Mouse (Mus musculus) midbrain, embryonic 11.5 days (tissue): ENCODE measurements at regions not wholly inside any gene's neighbourhood (a gene's known extent, or its start where the extent isn't known, plus 50 kb on each side); places are given as distances from the start of the nearest gene placed in this dataset.

Experiments used
- ATAC-seq: fragments of 200-750 bp; cut with Nextera tagmentation; 2 replicates; pipeline ENCODE4 v1.8.0; 2017; ENCODE audit warnings: moderate TSS enrichment, moderate library complexity; ENCODE audit not compliant: low FRiP score
- DNase-seq: peaks from one replicate; pipeline ENCODE4 v3.0.0; 2015; ENCODE audit warnings: low spot score; ENCODE audit errors: missing footprints
- H3K27ac ChIP-seq: fragments of 300-500 bp; sonication (generic); 2 replicates; pipeline ENCODE4 v1.5.1; 2014; ENCODE audit warnings: low read depth, low read length
- H3K27me3 ChIP-seq: fragments of 300-500 bp; sonication (generic); 2 replicates; pipeline ENCODE4 v1.6.1; 2014; ENCODE audit warnings: mild to moderate bottlenecking, low read length, moderate library complexity, mixed read lengths; ENCODE audit not compliant: control insufficient read depth, insufficient read depth
- H3K36me3 ChIP-seq: fragments of 300-500 bp; sonication (generic); 2 replicates; pipeline ENCODE4 v1.6.1; 2014; ENCODE audit warnings: mild to moderate bottlenecking, low read length, moderate library complexity, mixed read lengths; ENCODE audit not compliant: control insufficient read depth, insufficient read depth
- H3K4me1 ChIP-seq: fragments of 300-500 bp; sonication (generic); 2 replicates; pipeline ENCODE4 v1.6.1; 2014; ENCODE audit warnings: low read length; ENCODE audit not compliant: control insufficient read depth, insufficient read depth
- H3K4me2 ChIP-seq: fragments of 300-500 bp; sonication (generic); 2 replicates; pipeline ENCODE4 v1.6.1; 2014; ENCODE audit warnings: mild to moderate bottlenecking, moderate library complexity
- H3K4me3 ChIP-seq: fragments of 300-500 bp; sonication (generic); 2 replicates; pipeline ENCODE4 v1.5.1; 2014; ENCODE audit warnings: low read depth, low read length
- H3K9ac ChIP-seq: fragments of 300-500 bp; sonication (generic); 2 replicates; pipeline ENCODE4 v1.6.1; 2014; ENCODE audit warnings: low read length
- H3K9me3 ChIP-seq: fragments of 300-500 bp; sonication (generic); 2 replicates; pipeline ENCODE4 v1.6.1; 2016; ENCODE audit warnings: low read length; ENCODE audit not compliant: control insufficient read depth
- WGBS: fragments of 180-500 bp; shearing (Covaris S2); extraction: QIAGEN DNeasy Blood & Tissue Kit; methylation state at CpG from one replicate; pipeline ENCODE4 v1.1.7; 2014; 5-methylcytosine and 5-hydroxymethylcytosine counted together

DNA sequence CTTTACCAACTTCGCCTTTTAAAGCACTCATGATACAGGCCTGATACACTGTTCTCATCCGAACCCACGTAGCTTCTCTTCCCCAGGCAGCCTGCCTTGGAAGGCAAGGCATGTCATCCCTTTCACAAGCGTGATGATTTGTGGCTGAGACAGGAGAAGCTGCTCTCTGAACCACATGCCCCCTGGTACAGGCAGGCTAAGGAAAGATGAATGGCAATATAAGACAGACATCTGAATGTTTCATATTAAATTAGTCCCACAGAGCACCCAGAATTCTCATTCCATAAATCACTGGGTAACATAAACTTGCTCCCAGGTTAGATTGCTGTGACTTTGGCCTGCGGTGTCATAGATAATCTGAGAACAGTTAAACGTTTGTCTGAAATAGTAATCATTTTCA lies 280.9 kb upstream of the Mpped2 start:
- Histone ChIP-seq H3K4me1 (no peaks in the 10 kb centered on the region), H3K27me3 (no peaks in the 10 kb centered on the region), H3K36me3 (no peaks in the 10 kb centered on the region), H3K9ac (no peak overlapping the region), H3K9me3 (no peaks in the 10 kb centered on the region), H3K4me2 (no peak overlapping the region), H3K27ac (no peak overlapping the region), H3K4me3 (no peak overlapping the region)
- WGBS, result 85% methylated on average over 6 of the region's 6 CpGs
- ATAC-seq, result no peak
- DNase-seq, result peak; percentile 78

DNA sequence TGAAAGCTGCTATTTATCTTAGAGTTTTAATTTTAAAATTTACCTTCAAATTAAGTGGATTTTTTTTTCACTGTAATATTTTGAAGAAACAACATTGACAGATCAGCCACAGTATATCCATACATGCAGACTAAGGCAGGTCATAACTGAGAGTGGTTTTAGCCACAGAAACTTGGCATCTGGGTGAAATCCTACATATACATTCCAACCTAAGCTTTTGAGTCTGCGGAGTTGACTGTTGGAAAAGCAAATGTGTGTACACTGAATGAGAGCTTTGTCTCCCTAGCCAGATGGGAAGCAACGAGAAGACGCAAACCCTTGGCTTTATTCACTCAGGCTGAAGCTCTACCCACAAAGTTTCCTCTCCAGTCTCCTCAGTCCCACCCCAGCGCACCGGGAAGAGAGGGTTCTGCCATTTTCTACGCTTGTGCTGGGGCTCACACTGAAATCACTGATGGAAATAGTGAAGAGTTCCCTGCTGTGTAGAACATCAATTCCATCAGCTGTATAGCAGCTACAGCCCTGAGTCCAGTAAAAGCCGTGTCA lies 277.5 kb upstream of the Mpped2 start:
- H3K9ac ChIP-seq, result no peak overlapping the region
- WGBS, result 71% methylated on average over 7 of the region's 7 CpGs
- H3K9me3 ChIP-seq, result no peaks in the 10 kb centered on the region
- no peaks in the 10 kb centered on the region for H3K4me1 ChIP-seq
- no peak overlapping the region for H3K4me3 ChIP-seq
- DNase-seq, result peak; percentile 81
- ATAC-seq, result no peak
- H3K4me2 ChIP-seq, result no peak overlapping the region
- no peak overlapping the region for H3K27ac ChIP-seq
- no peaks in the 10 kb centered on the region for H3K36me3 ChIP-seq
- H3K27me3 ChIP-seq, result no peaks in the 10 kb centered on the region

DNA sequence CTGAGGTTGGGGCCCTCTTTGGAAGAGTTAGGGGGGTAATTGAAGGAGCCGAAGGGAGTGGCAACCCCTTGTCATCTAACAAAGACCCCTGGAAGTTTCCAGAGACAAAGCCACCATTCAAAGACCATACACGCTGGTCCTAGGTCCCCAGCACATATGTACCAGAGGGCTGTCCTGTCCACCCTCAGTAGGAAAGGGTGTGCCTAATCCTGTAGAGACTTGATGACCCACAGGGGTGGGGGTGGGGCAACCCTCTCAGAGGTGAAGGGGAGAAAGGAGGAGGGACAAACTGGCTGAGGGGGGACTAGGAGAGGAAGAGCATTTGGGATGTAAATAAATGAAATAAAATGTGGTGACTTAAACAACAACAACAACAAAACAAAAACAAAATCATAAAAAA lies 274.9 kb upstream of the Mpped2 start:
- H3K4me1 ChIP-seq, result no peaks in the 10 kb centered on the region
- no peaks in the 10 kb centered on the region for H3K36me3 ChIP-seq
- no peak overlapping the region for H3K9ac ChIP-seq
- ATAC-seq (no peak), DNase-seq (peak; percentile 69)
- no peaks in the 10 kb centered on the region for H3K27me3 ChIP-seq
- H3K4me2 ChIP-seq, result no peak overlapping the region
- H3K27ac ChIP-seq, result no peak overlapping the region
- 40% methylated on average over 2 of the region's 2 CpGs for WGBS
- H3K9me3 ChIP-seq, result no peaks in the 10 kb centered on the region
- H3K4me3 ChIP-seq, result no peak overlapping the region

DNA sequence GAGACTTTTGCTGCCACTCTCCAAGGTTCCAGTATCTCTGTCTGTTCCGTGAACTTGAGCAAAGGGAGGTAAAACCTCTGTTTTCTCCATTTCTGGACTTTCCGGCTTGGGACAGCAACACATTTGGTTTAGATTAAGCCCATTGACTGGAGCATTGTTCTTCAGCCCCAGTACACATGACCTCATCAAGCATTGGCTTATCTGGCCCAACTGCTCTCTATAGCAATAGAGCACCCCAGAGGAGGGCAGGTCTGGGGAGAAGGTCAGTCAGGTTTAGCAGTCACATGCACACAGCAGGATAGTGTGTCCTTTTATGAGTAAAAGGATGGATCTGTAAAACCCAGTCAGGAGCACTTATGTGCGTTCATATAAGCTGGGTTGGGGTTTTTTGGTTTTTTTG lies 268.1 kb upstream of the Mpped2 start:
- no peaks in the 10 kb centered on the region for H3K27me3 ChIP-seq
- H3K9me3 ChIP-seq, result no peaks in the 10 kb centered on the region
- no peak overlapping the region for H3K4me3 ChIP-seq
- peak; percentile 69 for DNase-seq
- no peaks in the 10 kb centered on the region for H3K4me1 ChIP-seq
- H3K36me3 ChIP-seq, result no peaks in the 10 kb centered on the region
- H3K9ac ChIP-seq, result no peak overlapping the region
- H3K4me2 ChIP-seq, result no peak overlapping the region
- H3K27ac ChIP-seq, result no peak overlapping the region
- 56% methylated on average over 3 of the region's 3 CpGs for WGBS
- no peak for ATAC-seq

GRCm38 (mm10) chr2:106425451-106425881 lies 267.6 kb upstream of the Mpped2 start:
- H3K9ac ChIP-seq, result no peak overlapping the region
- no peak overlapping the region for H3K27ac ChIP-seq
- H3K27me3 ChIP-seq, result no peaks in the 10 kb centered on the region
- WGBS, result 79% methylated on average over 4 of the region's 4 CpGs
- H3K4me1 ChIP-seq, result no peaks in the 10 kb centered on the region
- no peaks in the 10 kb centered on the region for H3K36me3 ChIP-seq
- H3K9me3 ChIP-seq, result no peaks in the 10 kb centered on the region
- peak; percentile 65 for DNase-seq
- no peak overlapping the region for H3K4me3 ChIP-seq
- ATAC-seq, result no peak
- H3K4me2 ChIP-seq, result no peak overlapping the region

DNA sequence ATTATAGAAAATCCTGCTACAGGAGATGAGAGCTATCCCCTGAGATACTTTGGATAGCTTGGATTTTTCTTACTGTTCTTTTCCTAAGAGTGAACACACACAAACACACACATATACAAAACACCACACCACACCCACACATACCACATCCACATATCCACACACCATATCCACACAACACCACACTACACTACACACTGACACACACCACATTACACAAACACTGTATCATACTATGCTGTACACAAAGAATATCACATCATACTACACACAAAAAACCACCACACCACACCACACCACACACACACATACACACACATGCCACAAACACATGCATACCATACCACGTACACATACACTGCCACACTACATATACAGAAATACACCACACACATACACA lies 267.1 kb upstream of the Mpped2 start:
- peak; percentile 54 for DNase-seq
- Histone ChIP-seq H3K4me2 (no peak overlapping the region), H3K9me3 (no peaks in the 10 kb centered on the region), H3K27me3 (no peaks in the 10 kb centered on the region), H3K4me3 (no peak overlapping the region), H3K4me1 (no peaks in the 10 kb centered on the region), H3K27ac (no peak overlapping the region), H3K9ac (no peak overlapping the region), H3K36me3 (no peaks in the 10 kb centered on the region)
- ATAC-seq, result no peak
- 91% methylated on average over 1 of the region's 1 CpGs for WGBS

GRCm38 (mm10) chr2:106427237-106427636 lies 265.8 kb upstream of the Mpped2 start:
- Histone ChIP-seq H3K4me3 (no peak overlapping the region), H3K4me1 (0 out of 2 replicates have a peak, but pooled peaks cover 3% of the 10 kb centered on the region), H3K27ac (no peak overlapping the region), H3K9me3 (no peaks in the 10 kb centered on the region), H3K9ac (no peak overlapping the region), H3K27me3 (no peaks in the 10 kb centered on the region), H3K36me3 (no peaks in the 10 kb centered on the region), H3K4me2 (no peak overlapping the region)
- peak; percentile 59 for DNase-seq
- no peak for ATAC-seq
- 85% methylated on average over 7 of the region's 7 CpGs for WGBS

DNA sequence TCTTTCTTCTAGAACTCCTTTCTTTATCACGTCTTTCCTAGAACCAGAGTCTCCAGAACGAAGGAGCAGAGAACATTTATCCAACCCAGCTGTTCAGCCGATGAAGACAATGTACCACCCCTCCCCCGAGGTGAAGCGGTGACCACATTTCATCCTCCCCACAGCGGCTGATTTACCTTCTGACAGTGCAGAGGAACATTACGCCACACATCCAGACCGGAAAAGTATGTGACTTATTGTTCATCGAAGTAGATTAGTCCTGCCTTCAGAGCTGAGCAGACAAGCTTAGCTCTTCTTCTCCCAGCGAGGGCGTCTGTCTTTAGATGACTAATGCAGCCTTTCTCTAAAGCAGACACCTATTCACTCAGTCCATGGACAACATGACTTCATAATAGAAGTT lies 264.2 kb upstream of the Mpped2 start:
- H3K4me3 ChIP-seq, result no peak overlapping the region
- H3K27ac ChIP-seq, result no peak overlapping the region
- 0 out of 2 replicates have a peak, but pooled peaks cover 3% of the 10 kb centered on the region for H3K4me1 ChIP-seq
- ATAC-seq (no peak), DNase-seq (peak; percentile 69)
- no peak overlapping the region for H3K9ac ChIP-seq
- no peaks in the 10 kb centered on the region for H3K36me3 ChIP-seq
- H3K27me3 ChIP-seq, result no peaks in the 10 kb centered on the region
- no peak overlapping the region for H3K4me2 ChIP-seq
- no peaks in the 10 kb centered on the region for H3K9me3 ChIP-seq
- WGBS, result 65% methylated on average over 11 of the region's 11 CpGs

DNA sequence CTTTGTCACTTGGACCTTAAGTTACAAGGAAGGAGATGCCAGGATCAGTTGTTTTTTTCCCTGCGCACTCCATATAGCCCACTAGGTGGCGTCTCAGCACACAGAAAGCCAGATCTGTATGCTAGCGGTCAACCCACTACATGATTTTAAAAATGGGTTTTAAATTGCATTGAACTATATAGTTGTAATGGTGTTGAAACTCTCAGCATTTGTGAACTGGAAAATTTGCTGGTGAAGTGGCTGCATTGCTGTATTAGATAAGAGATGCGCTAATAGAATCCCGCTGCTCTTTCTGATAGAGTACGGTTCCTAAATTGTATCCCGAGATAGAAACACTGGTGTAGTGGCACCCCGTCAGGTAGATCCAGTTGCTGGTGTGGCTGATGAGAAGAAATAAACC lies 261.9 kb upstream of the Mpped2 start:
- Histone ChIP-seq H3K27ac (no peak overlapping the region), H3K9me3 (no peaks in the 10 kb centered on the region), H3K36me3 (no peaks in the 10 kb centered on the region), H3K4me3 (no peak overlapping the region), H3K4me1 (peaks cover 5% of the 10 kb centered on the region; the same call in 1 of the 2 replicates), H3K9ac (no peak overlapping the region), H3K4me2 (peak overlapping the region; percentile 44), H3K27me3 (no peaks in the 10 kb centered on the region; the same call in 1 of the 2 replicates)
- WGBS, result 29% methylated on average over 8 of the region's 8 CpGs
- DNase-seq (peak; percentile 96), ATAC-seq (peak; percentile 60; the same call in 1 of the 2 replicates)
